Mouse (Mus musculus) left cerebral cortex, adult 8-10 months (tissue): ENCODE results near the gene Btbd7. TPM values are rescaled to one million over a fixed set of nuclear protein-coding genes. Genes with fewer than 3 reads are reported as not detected.

ENCODE experiments used
- DNase-seq, 2 experiments: peaks; one replicate each; pipeline ENCODE4 v3.0.0; 2022; ENCODE audit warnings: low spot score in 2 of 2
- total RNA-seq, 4 experiments: library from RNA; stranded (reverse); gene quantifications; 2 replicates each; pipeline ENCODE4 v1.2.4; 2022

Gene Btbd7
- total RNA-seq, 4 experiments from 2014 or later, result 18.7 to 20.7 (median 19.4) TPM

GRCm38 (mm10) chr12:102733381-102733780 lies 144.9 kb downstream of the Btbd7 start:
- no peak for DNase-seq

- DNase-seq, result no peak
These were observed 147.3 kb downstream of the Btbd7 start for GRCm38 (mm10) chr12:102730798-102731619.

Other genes starting within 250 kb of the Btbd7 start
- 10 to 100 TPM; 58.8 to 68.2 (median 62.5) TPM for gene Itpk1, start 173.5 kb downstream of the Btbd7 start, total RNA-seq
- 10 to 100 TPM; 29.9 to 37.3 (median 33.4) TPM for gene Moap1, start 134.8 kb downstream of the Btbd7 start, total RNA-seq
- gene Tmem251, start 134.7 kb downstream of the Btbd7 start, total RNA-seq, result 1 to 10 TPM; 5.3 to 6.3 (median 5.9) TPM
- not detected for gene Gm28051, start 120.7 kb downstream of the Btbd7 start, total RNA-seq
- 10 to 100 TPM; 12.7 to 15.0 (median 13.4) TPM for gene Gon7, start 120.7 kb downstream of the Btbd7 start, total RNA-seq
- gene Ubr7, start 120.5 kb downstream of the Btbd7 start, total RNA-seq, result 10 to 100 TPM; 30.1 to 31.7 (median 31.3) TPM
- 10 to 100 TPM; 15.1 to 21.1 (median 18.1) TPM for gene Gm20604, start 119.8 kb downstream of the Btbd7 start, total RNA-seq
- gene Cox8c, start 20.8 kb upstream of the Btbd7 start, total RNA-seq, result not detected
- gene Unc79, start 70.4 kb upstream of the Btbd7 start, total RNA-seq, result 10 to 100 TPM; 49.8 to 60.2 (median 56.0) TPM